Mouse (Mus musculus): ENCODE results near the gene Lpgat1. TPM values are rescaled to one million over a fixed set of nuclear protein-coding genes. Genes with fewer than 3 reads are reported as not detected.
A peak's percentile ranks its signal among the peaks of the same experiment; 100 is the strongest.

The Lpgat1 gene
- polyA plus RNA-seq (2015; fragmentation: Nextera tagmentation; extraction: Ambion mirVana): 17.7 and 18.0 TPM in 2 replicates

GRCm38 (mm10) chr1:191717601-191718498, at the start of gene Lpgat1:
Lpgat1 (plus strand) TSS chr1:191717834.
- peak; percentile 70 for DNase-seq (ENCODE audit: low spot score)

DNA sequence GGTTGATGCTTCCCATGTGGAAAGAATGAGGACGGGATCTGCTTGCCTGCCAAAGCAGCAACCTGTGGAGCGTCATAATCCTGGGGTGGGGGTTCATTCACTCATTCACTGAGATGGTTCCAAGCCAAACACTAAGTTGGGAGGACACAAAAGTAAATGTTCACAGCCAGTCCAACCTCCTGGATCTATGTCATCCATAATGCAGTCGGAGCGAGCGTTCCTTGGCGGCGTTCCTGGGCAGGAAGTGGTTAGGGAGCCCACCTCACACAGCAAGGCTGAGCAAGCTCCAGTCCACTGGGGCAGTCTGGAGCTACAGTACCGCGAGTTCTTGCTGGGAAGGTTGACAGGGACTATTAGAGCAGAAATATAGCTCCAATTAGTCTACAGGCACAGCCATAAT, 49.6 kb upstream of the Lpgat1 start:
- DNase-seq (ENCODE audit: low spot score): peak; percentile 5

DNA sequence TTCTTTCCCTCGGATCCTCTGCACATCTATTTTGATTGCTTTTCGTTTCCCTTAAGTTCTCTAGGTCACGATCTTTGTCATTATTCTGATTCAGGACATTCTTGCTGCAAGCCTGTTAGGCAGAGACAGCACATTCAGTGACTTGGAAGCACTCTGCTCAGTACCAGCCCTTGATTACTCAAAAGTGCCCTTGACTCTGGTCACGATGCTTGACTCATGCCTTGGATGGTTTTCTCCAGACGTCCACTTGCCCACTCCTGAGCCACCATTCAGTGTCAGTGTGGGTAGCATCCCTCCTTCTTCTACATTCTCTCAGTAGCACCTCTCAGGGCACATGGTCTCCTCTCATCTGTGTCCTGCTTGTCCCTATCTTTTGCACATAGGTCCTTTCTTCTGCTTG, 43.6 kb upstream of the Lpgat1 start:
- DNase-seq (ENCODE audit: low spot score): no peak

GRCm38 (mm10) chr1:191681633-191682032, 36.0 kb upstream of the Lpgat1 start:
- DNase-seq (ENCODE audit: low spot score): no peak

GRCm38 (mm10) chr1:191687531-191687930, 30.1 kb upstream of the Lpgat1 start:
- no peak for DNase-seq (ENCODE audit: low spot score)

GRCm38 (mm10) chr1:191693231-191693630, 24.4 kb upstream of the Lpgat1 start:
- DNase-seq (ENCODE audit: low spot score): no peak

DNA sequence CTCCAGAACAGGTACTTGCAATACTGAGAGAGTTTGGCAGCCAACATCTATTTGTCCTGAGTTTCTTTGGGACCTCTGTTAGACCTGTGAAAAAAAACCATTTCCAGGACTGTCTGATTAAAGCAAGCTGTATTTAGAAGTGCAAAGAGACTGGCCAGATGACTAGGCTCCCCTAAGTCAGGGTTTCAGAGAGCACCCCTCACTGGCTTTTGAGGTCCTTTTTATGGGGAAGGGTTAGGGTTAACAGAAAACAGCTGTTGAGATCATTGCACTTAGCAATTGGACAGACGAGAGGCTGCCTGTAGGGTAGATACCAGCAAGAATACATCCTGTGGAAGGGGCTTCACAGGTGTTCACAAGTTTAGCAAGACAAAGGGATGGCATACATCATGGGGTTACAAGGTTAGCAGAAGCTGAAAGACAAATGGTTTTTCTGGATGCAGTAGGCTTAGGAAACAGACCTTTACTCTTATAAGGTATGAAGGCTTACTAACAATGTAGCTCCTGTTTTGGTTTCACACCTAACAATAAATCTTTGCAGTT, 19.3 kb upstream of the Lpgat1 start:
- DNase-seq (ENCODE audit: low spot score): peak; percentile 28

DNA sequence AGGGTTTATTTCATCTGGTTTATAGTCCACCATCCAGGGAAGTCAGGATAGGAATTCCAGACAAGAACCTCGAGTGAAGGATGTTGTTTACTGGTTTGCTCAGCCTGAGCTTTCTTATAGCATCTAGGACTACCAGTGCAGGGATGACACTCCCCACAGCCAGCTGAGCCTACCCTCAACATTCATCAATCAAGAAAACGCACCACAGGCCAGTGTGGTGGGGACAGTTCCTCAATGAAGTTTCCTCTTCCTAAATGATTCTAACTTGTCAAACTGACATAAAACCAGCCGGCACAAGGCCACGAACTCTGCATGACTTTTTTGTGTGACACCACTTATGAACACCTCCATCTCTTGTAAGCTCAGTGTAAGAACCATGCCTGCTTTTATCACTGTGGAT, 13.1 kb upstream of the Lpgat1 start:
- no peak for DNase-seq (ENCODE audit: low spot score)

GRCm38 (mm10) chr1:191706541-191707078, 11.0 kb upstream of the Lpgat1 start:
- DNase-seq (ENCODE audit: low spot score): no peak

GRCm38 (mm10) chr1:191709811-191710210, 7.8 kb upstream of the Lpgat1 start:
- no peak for DNase-seq (ENCODE audit: low spot score)

GRCm38 (mm10) chr1:191712224-191712838, 5.3 kb upstream of the Lpgat1 start:
- DNase-seq (ENCODE audit: low spot score): no peak

GRCm38 (mm10) chr1:191713813-191714212, 3.8 kb upstream of the Lpgat1 start:
- no peak for DNase-seq (ENCODE audit: low spot score)

GRCm38 (mm10) chr1:191715150-191715549, 2.5 kb upstream of the Lpgat1 start:
- no peak for DNase-seq (ENCODE audit: low spot score)

DNA sequence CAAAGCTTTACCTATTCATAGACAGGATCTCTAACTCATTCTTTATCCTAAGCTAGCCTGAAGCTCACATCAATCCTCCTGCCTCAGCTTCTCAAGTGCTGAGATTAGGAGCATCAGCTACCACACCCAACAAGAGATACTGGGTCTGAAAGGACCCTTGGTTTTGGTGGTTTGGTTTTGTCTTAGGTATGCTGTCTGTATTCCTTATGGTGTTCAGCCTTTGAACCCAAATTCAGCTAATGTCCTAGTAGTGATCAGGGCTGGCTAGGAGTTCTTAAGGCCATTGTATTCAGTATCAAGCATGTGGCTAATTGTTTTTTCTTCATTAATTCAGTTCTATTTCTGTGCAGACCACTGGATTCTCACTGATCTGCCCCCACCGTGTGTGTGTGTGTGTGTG, 493 bp upstream of the Lpgat1 start:
- DNase-seq (ENCODE audit: low spot score): no peak

DNA sequence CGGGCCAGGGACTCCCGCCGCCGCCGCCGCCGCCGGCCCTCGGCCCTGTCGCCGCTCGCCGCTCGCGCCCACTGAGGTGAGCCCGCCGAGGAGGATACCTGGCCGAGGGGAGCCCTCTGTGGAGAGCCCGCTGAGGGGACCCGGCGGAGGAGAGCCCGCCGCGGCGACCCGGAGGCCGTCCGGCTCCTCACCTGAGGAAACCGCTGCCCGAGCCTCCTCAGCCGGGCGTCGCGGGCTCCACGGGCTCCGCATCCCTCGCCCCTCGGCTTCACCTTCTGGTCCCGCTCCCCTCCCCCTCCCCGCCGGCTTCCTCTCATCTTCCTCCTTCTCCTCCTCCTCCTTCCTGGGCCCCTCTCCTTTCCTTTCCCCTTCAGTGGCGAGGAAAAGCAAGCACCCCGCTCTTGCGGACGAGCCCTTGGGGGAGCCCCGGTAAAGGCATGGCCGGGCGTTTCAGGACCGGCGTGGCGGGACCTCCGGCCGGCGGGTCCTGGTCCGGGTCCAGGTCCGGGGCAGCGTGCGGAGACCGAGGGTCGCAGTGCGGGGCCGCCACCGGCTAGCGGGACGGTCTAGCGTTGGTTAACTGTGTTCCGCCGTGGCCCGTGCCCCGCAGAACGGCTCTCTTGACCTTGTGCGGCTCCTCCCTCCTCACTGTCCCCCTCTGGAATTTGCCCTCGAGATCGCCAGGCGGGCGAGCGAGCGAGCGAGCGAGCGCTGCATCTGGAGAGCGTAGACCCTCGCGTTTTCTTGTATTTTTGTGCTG, 1.1 kb downstream of the Lpgat1 start:
- DNase-seq (ENCODE audit: low spot score): peak; percentile 35

DNA sequence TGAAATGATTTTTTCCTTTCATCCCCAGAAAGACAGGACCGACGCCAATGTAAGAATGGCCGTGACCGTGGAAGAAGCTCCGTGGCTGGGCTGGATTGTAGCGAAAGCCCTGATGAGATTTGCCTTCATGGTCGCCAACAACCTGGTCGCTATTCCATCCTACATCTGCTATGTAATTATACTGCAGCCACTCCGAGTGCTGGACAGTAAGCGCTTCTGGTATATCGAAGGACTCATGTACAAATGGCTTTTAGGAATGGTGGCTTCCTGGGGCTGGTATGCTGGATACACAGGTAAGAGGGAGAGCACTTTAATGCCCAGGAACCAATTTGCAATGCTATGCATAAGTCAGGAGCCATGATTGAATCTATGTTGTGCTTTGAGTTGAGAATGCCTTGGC, 1.7 kb downstream of the Lpgat1 start:
- DNase-seq (ENCODE audit: low spot score): no peak

DNA sequence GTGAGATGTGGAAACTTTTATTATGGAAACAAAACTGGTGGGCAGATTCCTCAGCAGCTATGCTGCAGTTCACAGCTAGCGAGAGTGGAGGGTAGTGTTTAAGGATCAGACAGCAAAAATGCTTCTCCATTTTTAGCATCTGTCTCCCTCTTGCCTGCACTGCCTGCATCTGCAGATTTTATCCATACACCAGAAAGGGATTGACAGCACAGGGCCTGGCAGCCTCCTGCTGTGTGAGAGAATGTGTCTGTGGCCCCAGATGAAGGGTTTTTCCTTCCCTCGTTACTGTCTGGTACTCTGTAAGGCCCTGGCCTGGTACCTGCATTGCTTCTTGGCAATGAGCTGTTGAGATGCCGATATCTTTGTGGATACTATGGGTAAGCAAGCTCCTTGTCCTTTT, 2.8 kb downstream of the Lpgat1 start:
- DNase-seq (ENCODE audit: low spot score): no peak

DNA sequence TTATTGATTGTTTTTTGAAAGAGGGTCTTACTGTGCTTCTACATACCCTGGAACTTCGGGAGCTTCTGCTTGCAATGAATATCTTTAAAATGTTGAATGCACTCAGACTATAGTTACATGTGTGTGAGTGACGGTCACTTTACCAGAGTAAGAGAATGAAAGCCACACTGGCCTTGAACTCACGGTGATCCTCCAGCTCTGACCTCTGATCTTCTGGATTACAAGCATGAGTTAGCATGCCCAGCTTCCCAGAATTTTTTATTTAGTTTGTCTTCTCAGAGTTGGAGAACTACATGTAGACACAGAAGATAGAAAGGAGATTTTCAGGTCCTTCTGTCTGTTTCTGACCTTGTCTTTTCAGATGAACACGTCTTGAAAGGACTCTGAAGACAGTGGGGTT, 5.1 kb downstream of the Lpgat1 start:
- no peak for DNase-seq (ENCODE audit: low spot score)

GRCm38 (mm10) chr1:191723675-191724074, 6.0 kb downstream of the Lpgat1 start:
- DNase-seq (ENCODE audit: low spot score): no peak

GRCm38 (mm10) chr1:191724385-191725061, 6.9 kb downstream of the Lpgat1 start:
- DNase-seq (ENCODE audit: low spot score): peak; percentile 15

GRCm38 (mm10) chr1:191732623-191733022, 15.0 kb downstream of the Lpgat1 start:
- no peak for DNase-seq (ENCODE audit: low spot score)

Measured in thymus, postnatal 0 days (tissue).